Mouse (Mus musculus): Measurements from ENCODE around the gene Nos1ap.

DNA sequence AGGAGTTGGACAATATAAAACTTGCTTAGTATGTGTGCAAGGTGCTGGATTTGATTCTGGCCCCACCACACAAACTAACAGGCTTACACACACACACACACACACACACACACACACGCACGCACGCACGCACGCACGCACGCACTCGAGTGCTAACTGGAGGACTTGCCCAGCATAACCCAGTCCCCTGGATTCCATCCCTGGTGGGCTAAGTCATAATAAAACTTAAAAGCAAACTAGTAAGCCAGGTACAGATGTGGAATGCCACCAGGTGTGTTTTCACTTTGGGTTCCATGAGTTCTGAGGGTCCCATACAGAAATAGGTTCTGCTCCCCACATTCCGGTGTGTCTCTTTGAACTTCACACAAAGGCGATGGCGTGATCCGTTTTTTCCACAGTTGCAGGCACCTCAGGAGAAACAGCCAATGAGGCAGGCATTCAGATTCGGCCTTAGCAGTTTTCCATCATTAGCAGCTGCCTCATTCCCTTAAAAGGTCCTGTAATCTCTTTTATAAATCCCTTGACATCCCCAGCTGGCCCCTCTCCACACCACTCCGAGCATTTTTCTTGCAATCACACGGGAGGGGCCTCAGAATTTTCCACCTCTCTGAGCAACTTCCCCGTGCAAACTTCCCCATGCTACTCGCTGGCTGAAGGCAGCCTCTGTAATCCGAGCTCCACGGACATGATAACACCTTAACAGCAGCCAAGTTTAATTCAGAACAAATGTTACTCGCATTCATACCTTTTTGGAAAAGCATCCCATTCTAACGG is 15.8 kb upstream of the Nos1ap start:
- TF ChIP-seq GATA1 (IDR thresholded peaks at IDR 0.05; ENCODE audit: low read length) (no peak), TAL1 (IDR thresholded peaks at IDR 0.05; ENCODE audit: low read length) (no peak)
